Mouse (Mus musculus): ENCODE data around the gene Unc5a. TPM values are rescaled to one million over a fixed set of nuclear protein-coding genes. Genes with fewer than 3 reads are reported as not detected.

Unc5a gene
- 0.46 and 0.81 TPM in 2 replicates for total RNA-seq (2014; rRNA removed)
- 0.57 and 1.6 TPM in 2 replicates for polyA plus RNA-seq (2012; rRNA removed)

DNA sequence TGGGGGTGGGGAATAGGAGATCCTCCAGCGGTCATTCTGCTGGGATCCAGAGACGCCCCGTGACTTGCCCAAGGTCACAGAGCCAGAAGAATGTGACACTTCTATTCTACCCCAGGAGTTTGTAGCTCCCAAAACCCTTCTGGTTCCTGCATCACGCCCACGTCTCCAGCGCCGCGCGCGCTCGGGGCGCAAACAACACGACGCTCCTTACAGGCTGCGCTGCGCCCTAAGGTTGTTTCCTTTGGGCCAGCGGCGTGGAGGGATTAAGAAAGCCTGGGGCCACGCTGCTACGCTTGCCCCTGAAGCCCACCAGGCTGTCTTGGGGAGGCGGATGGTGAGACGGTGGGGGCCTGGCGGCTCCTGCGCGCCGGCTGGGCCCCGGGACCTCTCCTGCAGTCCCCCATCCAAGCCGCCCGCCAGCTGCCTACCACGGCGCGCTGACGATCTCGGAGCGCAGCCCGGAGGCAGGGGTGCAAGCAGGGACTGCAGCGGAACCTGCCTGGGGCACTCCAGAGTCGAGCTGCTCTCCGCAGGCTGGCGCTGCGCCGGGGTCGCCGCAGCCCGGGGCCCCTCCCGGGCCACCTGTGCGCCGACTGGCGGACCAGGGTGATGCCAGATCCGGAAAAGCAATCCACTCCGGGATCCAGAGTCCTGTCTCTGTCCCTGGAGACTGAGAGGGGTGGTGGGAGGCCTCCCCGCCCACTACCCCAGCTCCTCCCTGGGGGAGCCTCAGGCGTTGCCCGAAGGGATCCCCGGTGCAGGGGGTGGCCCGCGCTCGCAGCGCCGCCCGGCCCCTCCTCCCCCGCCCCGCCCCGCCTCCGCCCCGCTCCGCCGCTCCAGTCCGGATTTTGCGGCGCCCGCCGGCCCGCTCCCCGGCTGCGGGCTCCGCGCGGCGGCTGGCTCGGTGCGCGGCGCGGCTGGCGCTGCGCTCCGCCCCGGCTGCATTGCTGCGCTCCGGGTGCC lies at the start of gene Unc5a:
Gene Unc5a, plus strand, starts transcription at position 881 of the 963 bp plus-strand sequence.
- peak within 1 kb of the TSS; percentile 80 for H3K4me3 ChIP-seq (ENCODE audit: insufficient read depth, low read depth, low read length)
- H3K9ac ChIP-seq (ENCODE audit: low read depth, low read length): peak within 1 kb of the TSS; percentile 85

DNA sequence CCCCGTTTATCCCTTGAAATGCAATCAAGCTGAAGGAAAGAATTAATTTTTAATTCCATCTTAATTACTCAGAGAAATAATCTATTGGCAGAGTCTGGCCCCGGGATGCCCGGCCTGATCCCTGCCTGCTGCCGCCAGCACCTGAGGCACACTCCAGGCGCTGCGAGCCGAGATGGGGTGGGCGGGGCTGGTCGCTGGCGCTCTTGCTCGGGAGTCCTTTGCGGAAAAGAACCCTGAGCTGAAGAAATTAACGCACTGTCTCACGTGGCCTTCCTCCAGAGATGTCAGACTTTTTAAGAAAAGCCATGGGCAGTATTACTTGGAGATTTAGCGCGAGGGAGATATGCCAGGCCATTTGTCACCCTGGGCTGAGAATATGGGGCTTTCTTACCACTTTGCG lies 37.2 kb upstream of the Unc5a start:
- H3K4me1 ChIP-seq (ENCODE audit: control insufficient read depth, insufficient read depth, low read length): no peaks in the 10 kb centered on the region
- TF ChIP-seq POLR2A (IDR thresholded peaks at IDR 0.05; ENCODE audit: extremely low read depth, insufficient read depth, low read length) (no peak), CTCF (IDR thresholded peaks at IDR 0.05; ENCODE audit: low read depth, low read length) (no peak)
- no peaks in the 10 kb centered on the region for H3K36me3 ChIP-seq (ENCODE audit: control insufficient read depth, insufficient read depth, low read length)
- no peak overlapping the region for H3K9ac ChIP-seq (ENCODE audit: low read depth, low read length)
- 15% methylated on average over 17 of the region's 17 CpGs for WGBS
- no peak for DNase-seq (ENCODE audit: extremely low read depth, low read depth, low spot score)
- H3K79me2 ChIP-seq (ENCODE audit: control insufficient read depth, insufficient read depth, low read length): no peaks in the 10 kb centered on the region
- no peak overlapping the region for H3K4me3 ChIP-seq (ENCODE audit: insufficient read depth, low read depth, low read length)
- no peaks in the 10 kb centered on the region for H3K27me3 ChIP-seq (ENCODE audit: control insufficient read depth, insufficient read depth, low read length)
- H3K27ac ChIP-seq (replicated peaks; ENCODE audit: insufficient read depth, low read depth, low read length): no peak overlapping the region

More for the DNA sequence above, at the start of gene Unc5a:
- Histone ChIP-seq H3K27ac (replicated peaks; ENCODE audit: insufficient read depth, low read depth, low read length) (peak within 1 kb of the TSS; percentile 67; the same call in 1 of the 2 replicates), H3K36me3 (ENCODE audit: control insufficient read depth, insufficient read depth, low read length) (no peaks in the 10 kb centered on the region), H3K79me2 (ENCODE audit: control insufficient read depth, insufficient read depth, low read length) (no peaks in the 10 kb centered on the region), H3K27me3 (ENCODE audit: control insufficient read depth, insufficient read depth, low read length) (peaks cover 8% of the 10 kb centered on the region), H3K4me1 (ENCODE audit: control insufficient read depth, insufficient read depth, low read length) (no peaks in the 10 kb centered on the region)
- TF ChIP-seq POLR2A (IDR thresholded peaks at IDR 0.05; ENCODE audit: extremely low read depth, insufficient read depth, low read length): no peak
- DNase-seq (ENCODE audit: extremely low read depth, low read depth, low spot score): no peak
- WGBS: 4% methylated on average over 83 of the region's 91 CpGs

DNA sequence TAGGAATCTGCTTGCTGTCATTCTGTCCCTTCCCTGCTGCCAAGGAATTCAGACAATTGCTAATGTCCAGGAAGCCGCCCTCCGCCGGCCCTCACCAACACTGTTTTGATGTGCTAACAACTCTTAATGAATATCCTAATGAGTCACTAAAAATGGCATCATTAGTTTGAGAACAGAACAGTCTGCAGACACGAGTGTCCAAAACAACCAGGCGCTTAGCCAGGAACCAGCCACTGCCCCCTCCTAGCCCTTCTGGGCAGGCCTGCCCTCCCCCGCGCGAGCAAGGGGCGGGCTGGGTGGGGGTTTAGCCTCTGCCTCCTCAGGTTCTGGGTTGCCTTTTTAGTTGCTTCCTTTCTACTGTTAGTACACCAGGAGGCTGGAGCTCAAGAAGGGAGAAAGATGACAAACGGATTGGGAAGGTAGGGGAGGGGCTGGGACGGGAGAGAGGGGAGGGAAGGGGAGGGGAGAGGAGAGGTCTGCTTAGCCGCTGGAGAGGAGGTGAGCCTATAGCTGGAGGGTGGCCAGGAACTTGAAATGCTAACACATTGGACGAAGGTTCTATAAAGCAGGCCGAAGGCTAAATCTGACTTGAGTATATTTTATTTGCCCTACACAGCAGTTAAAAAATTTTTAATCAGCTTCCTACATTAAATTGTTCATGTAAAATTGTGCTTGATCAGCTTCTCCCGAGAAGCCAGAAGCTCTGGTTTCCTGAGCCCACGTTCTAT lies 36.2 kb upstream of the Unc5a start:
- H3K36me3 ChIP-seq (ENCODE audit: control insufficient read depth, insufficient read depth, low read length): no peaks in the 10 kb centered on the region
- DNase-seq (ENCODE audit: extremely low read depth, low read depth, low spot score): no peak
- no peak overlapping the region for H3K9ac ChIP-seq (ENCODE audit: low read depth, low read length)
- no peaks in the 10 kb centered on the region for H3K4me1 ChIP-seq (ENCODE audit: control insufficient read depth, insufficient read depth, low read length)
- 28% methylated on average over 16 of the region's 16 CpGs for WGBS
- no peak overlapping the region for H3K27ac ChIP-seq (replicated peaks; ENCODE audit: insufficient read depth, low read depth, low read length)
- no peak overlapping the region for H3K4me3 ChIP-seq (ENCODE audit: insufficient read depth, low read depth, low read length)
- H3K27me3 ChIP-seq (ENCODE audit: control insufficient read depth, insufficient read depth, low read length): no peaks in the 10 kb centered on the region
- TF ChIP-seq CTCF (IDR thresholded peaks at IDR 0.05; ENCODE audit: low read depth, low read length) (no peak), POLR2A (IDR thresholded peaks at IDR 0.05; ENCODE audit: extremely low read depth, insufficient read depth, low read length) (no peak)
- H3K79me2 ChIP-seq (ENCODE audit: control insufficient read depth, insufficient read depth, low read length): no peaks in the 10 kb centered on the region

DNA sequence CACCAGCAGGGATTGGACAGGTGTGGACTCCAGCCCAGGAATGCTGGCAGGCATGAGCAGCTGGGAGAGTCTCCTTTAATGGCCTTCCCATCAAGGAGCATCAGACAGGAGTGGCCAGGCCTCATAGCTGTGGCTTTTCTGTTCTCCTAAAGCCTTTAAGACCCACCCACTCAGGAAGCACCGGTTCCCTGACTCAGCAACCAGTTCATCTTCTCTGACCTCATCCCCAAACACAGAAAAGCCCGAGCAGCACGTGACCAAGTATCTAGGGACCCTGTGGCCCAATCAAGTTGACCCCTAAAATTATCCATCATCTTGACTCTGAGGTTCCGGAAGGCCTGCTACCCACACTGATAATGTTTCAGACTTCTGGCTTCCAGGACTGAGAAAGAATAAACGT lies 32.6 kb upstream of the Unc5a start:
- TF ChIP-seq POLR2A (IDR thresholded peaks at IDR 0.05; ENCODE audit: extremely low read depth, insufficient read depth, low read length) (no peak), CTCF (IDR thresholded peaks at IDR 0.05; ENCODE audit: low read depth, low read length) (no peak)
- no peaks in the 10 kb centered on the region for H3K79me2 ChIP-seq (ENCODE audit: control insufficient read depth, insufficient read depth, low read length)

DNA sequence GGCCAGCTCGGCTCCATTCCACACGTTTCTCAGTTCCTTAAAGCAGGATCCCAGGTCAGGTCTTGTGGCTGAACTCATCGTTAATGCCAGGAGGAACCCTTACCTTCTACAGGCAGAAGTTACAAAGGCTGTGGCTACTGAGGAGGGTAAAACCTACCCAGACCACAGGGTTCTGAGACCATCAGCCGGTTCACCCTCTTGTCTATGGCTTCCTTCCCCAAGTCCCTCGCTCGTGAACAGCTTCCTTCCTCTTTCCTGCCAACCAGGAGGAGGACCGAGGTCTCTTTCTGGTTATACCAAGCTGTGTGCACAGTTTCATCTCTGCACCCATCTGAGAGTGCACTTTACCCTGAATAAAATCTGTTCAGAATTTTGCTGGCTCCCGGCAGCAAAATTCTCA lies 30.3 kb upstream of the Unc5a start:
- Histone ChIP-seq H3K27me3 (ENCODE audit: control insufficient read depth, insufficient read depth, low read length) (no peaks in the 10 kb centered on the region), H3K4me1 (ENCODE audit: control insufficient read depth, insufficient read depth, low read length) (no peaks in the 10 kb centered on the region), H3K27ac (replicated peaks; ENCODE audit: insufficient read depth, low read depth, low read length) (no peak overlapping the region), H3K36me3 (ENCODE audit: control insufficient read depth, insufficient read depth, low read length) (no peaks in the 10 kb centered on the region), H3K4me3 (ENCODE audit: insufficient read depth, low read depth, low read length) (no peak overlapping the region), H3K9ac (ENCODE audit: low read depth, low read length) (no peak overlapping the region), H3K79me2 (ENCODE audit: control insufficient read depth, insufficient read depth, low read length) (no peaks in the 10 kb centered on the region)
- 52% methylated on average over 8 of the region's 8 CpGs for WGBS
- no peak for DNase-seq (ENCODE audit: extremely low read depth, low read depth, low spot score)
- TF ChIP-seq POLR2A (IDR thresholded peaks at IDR 0.05; ENCODE audit: extremely low read depth, insufficient read depth, low read length) (no peak), CTCF (IDR thresholded peaks at IDR 0.05; ENCODE audit: low read depth, low read length) (no peak)

More for the DNA sequence above, 32.6 kb upstream of the Unc5a start:
- peak; percentile 7 for DNase-seq (ENCODE audit: extremely low read depth, low read depth, low spot score)
- Histone ChIP-seq H3K27ac (replicated peaks; ENCODE audit: insufficient read depth, low read depth, low read length) (no peak overlapping the region), H3K4me1 (ENCODE audit: control insufficient read depth, insufficient read depth, low read length) (no peaks in the 10 kb centered on the region), H3K27me3 (ENCODE audit: control insufficient read depth, insufficient read depth, low read length) (no peaks in the 10 kb centered on the region), H3K36me3 (ENCODE audit: control insufficient read depth, insufficient read depth, low read length) (no peaks in the 10 kb centered on the region), H3K9ac (ENCODE audit: low read depth, low read length) (no peak overlapping the region), H3K4me3 (ENCODE audit: insufficient read depth, low read depth, low read length) (no peak overlapping the region)
- WGBS: 60% methylated on average over 5 of the region's 5 CpGs
